Mouse (Mus musculus): ENCODE results near the gene Oas1h.
"Not testable (repeated sequence)": the region's sequence is repeated elsewhere in the genome, so short reads cannot be mapped to it uniquely, and the experiment has no call there.

The Oas1h gene

GRCm38 (mm10) chr5:120887413-120887812 is 26.2 kb downstream of the Oas1h start, which contains the start of gene Oas1g:
Gene Oas1g, minus strand, starts transcription at chr5:120887613.
- DNase-seq, result not testable (repeated sequence)

DNA sequence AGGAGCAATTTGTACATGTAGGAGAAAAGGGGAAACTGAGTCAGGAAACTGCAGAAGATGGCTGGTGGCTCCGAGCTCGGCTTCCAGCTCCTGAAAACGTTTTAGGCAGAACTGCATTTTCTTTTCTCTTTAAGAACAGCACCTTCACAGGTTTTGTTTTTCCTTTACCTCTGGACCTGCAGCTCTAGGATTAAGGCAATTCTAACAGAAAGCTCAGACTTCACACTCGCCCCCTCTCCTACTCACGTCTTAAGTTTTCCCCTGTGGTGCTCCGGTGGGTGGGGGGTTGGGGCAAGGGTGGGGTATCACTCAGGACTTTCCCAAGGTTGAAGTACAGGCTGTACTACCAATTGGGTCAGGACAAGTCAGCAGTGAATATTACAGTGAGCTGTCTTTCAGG is 26.6 kb downstream of the Oas1h start:
- no peak for DNase-seq

DNA sequence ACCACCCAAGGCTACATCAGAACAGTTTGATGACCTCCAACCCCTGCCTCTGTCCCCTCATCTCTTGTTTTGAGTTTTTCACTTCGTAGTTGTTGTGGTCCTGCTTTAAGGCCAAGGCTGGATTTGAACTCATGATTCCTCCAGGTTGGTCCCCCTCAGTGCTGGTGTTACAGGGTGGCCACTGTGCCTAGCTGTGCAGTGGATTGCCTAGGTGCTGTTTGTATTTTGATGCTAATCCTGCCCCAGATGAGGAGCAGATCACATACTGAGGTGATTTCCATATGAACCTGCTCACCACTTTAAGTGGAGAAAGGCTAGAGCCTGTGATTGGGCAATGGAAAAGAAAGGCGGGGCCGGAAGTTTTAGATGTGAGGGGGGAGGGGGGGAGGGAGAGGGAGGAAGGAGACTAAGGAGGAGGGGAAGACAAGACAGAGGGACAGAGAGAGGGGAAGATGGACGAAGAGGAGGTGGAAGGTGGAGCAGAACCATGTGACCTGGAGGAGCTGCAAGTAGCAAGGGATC is 27.1 kb downstream of the Oas1h start:
- not testable (repeated sequence) for DNase-seq

GRCm38 (mm10) chr5:120890026-120890425 is 28.8 kb downstream of the Oas1h start:
- DNase-seq, result no peak

DNA sequence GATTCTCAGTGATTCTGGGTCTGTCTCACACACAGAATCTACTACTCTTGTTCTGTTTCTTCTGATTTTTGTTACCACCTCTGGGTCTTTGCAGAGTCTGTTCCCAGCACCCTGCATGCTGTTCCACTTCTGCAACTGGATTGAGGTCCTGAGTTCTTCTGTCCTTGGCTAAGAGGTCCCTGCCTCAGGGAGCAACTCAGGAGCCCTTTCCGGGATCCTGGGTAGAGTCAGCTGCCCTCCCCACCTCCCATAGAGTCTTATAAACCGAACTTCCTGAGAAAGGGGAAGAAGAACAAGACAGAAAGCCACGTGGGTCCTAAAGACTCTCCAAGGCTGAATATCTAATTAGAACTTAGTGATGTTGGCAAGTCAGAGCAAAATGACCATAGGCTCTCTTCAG is 29.8 kb downstream of the Oas1h start:
- no peak for DNase-seq

DNA sequence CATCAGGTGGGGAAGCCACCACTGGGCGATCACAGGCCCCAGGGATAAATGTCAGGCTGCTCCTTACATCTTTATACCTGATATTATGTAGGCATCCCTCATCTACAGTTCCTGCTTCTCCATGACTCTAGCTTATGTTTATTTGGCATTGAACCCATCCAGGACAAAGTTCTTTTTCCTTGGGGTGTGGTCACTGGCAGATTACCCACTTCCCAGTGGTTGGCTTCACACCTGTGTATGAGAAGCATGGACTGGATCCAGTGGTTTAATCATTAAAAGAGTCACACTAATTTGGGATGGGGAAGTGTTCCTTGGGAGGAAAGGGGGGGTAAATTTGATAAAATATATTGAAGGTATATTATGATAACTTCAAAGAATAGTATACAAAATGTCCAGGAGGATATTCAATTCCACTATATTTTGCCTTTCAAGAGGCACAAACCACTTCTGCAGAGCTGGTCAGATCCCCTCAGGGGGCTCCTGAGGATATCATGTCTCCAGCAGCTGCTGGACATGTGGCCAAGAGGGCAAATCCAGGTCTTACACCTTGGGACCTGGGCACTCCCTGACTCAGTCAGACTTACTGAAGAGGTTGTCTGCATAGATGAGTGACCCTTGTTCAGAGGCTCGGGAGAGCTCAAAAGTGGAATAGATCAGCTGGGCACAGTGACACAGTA is 30.5 kb downstream of the Oas1h start:
- DNase-seq, result not testable (repeated sequence)

- no peak for DNase-seq
Observed at GRCm38 (mm10) chr5:120892243-120892660, 31.0 kb downstream of the Oas1h start.

DNA sequence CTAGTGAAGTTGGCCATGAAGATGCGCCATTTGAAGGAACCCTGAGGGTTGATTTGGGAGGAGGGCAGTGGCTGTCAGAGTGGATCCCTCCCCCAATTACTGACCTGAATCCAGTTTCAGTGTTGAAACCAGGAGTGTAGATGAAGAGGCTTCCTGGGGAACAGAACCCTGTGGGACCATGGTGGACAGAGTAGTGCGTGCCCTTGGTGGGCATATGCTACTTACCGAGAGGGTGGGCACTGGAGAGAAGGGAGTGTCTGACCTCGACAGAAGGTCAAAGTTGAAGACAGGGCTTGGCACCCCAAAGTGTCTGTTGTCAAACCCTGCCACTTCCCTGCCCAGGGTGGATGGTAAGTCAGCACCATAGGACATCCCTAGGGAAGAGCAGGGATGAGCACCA is 32.6 kb downstream of the Oas1h start:
- DNase-seq, result not testable (repeated sequence)

DNA sequence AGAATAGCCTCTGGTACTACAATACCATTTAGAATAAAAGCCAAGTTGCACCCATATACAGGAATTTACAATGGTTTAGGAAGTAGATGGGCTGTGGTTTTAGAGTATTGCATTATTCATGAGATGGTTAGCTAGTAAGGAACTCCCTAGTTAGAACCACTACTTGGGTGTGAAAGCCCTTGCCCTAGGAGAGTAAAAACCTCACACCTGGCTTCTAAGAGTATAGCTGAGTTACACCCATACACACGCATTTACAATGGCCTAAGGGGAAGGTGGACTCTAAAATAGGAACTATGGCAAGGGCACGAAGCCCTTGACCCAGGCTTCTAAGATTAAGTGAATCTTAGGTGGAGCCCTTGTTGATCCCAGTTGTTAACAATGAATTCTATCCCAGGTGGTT is 33.5 kb downstream of the Oas1h start:
- not testable (repeated sequence) for DNase-seq

- no peak for DNase-seq
Observed at GRCm38 (mm10) chr5:120895231-120895900, 34.1 kb downstream of the Oas1h start.

GRCm38 (mm10) chr5:120898307-120898706 is 37.1 kb downstream of the Oas1h start:
- DNase-seq, result no peak

GRCm38 (mm10) chr5:120898726-120899125 is 37.5 kb downstream of the Oas1h start:
- no peak for DNase-seq

DNA sequence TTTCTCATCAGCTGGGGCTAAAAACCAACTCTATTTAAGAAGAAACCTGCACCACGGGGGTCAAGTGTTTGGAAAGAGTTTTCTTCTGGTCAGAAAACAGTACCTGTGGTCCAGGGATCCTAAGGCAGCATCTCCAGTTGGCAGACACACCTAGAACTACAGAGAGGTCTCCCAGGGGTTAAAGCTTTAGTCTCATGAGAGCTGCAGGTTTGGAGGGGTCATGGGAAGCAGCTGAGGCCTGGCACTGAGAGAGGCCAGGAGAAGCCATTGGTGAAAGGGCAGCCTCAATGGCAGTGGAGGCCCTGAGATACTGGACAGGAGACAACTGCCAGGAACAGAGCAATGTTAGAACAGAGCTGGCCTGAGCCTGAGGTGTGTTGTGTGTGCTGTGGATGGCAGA is 39.4 kb downstream of the Oas1h start:
- no peak for DNase-seq

DNA sequence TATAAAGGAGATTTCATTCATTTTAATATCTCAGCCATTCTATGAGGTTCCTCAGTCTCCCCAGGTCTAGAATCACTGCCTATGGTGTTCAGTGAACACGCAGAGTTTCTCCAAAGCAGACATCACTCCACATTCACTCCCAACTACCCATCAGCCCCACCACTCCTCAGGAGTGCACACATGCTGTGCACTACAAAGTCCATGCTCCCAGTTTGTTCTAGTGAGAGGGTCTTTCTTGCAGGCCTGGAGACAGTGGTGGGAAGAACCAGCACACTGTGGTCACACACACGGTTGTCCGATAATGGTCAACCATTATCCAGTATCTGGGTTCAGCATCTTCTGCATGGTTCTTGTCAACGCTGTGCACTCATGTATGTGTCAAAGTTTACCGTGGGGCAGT is 40.8 kb downstream of the Oas1h start:
- no peak for DNase-seq

DNA sequence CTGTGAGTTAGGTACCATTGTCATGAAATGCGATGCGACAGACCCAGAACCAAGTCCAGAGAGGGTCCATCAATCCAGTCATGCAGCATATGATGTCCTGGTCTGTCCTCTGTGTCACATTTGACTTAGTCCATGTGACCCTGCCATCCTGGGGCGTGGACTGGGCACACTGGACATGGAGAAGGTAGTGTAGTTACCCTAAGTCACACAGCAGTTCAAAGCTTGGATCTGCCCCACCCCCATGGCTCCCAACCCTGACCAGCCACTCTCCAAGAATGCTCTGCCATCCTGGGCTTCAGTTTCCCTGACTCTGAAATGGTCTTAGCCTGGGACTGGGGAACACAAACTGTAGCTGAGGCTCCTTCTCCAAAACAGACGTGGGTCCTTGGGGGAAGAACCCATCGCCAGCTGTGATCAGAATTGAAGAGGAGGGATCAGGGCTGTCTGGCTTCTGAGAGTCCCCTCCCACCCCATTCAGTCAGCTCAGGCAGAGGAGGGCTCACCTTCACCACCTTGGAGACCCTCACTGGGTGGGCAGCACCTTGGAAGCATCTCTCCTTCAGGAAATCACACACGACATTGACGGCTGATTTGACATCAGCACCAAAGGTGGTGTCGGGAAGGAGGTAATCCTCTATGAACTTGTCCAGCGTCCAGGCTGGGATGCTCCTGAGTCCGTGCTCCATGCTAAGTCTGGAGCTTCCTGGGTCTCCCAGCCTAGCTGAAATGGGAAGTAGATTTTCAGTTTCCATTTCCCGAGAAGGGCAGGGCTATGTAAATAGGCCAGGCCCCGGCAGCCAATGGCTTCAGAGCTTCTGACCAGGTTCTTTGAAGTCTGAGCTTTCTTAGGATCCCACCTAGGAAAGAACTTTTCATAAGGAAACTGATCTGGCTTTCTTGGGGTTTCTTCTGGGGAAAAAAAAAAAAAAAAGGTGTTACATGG is 45.8 kb downstream of the Oas1h start, which contains the start of gene Oas1a:
Oas1a (minus strand) TSS at position 731 of the 943 bp plus-strand sequence.
- not testable (repeated sequence) for DNase-seq

DNA sequence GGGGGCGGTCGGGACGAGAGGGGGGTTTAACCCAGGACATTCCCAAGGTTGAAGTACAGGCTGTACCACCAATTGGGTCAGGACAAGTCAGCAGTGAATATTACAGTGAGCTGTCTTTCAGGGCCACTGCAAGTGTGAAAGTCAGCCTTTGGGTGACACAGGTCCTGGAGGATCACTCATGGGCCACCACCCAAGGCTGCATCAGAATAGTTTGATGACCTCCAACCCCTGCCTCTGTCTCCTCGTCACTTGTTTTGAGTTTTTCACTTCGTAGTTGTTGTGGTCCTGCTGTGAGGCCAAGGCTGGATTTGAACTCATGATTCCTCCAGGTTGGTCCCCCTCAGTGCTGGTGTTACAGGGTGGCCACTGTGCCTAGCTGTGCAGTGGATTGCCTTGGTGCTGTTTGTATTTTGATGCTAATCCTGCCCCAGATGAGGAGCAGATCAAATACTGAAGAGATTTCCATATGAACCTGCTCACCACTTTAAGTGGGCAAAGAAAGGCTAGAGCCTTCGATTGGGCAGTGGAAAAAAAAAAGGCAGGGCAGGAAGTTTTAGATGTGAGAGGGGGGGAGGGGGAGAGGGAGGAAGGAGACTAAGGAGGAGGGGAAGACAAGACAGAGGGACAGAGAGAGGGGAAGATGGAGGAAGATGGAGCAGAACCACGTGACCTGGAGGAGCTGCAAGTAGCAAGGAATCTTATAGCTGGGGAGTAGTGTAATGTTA is 47.1 kb downstream of the Oas1h start:
- DNase-seq, result no peak

GRCm38 (mm10) chr5:120914204-120914603 is 53.0 kb downstream of the Oas1h start, which contains the start of gene Oas1d:
Gene Oas1d, plus strand, starts transcription at chr5:120914536.
- not testable (repeated sequence) for DNase-seq

DNA sequence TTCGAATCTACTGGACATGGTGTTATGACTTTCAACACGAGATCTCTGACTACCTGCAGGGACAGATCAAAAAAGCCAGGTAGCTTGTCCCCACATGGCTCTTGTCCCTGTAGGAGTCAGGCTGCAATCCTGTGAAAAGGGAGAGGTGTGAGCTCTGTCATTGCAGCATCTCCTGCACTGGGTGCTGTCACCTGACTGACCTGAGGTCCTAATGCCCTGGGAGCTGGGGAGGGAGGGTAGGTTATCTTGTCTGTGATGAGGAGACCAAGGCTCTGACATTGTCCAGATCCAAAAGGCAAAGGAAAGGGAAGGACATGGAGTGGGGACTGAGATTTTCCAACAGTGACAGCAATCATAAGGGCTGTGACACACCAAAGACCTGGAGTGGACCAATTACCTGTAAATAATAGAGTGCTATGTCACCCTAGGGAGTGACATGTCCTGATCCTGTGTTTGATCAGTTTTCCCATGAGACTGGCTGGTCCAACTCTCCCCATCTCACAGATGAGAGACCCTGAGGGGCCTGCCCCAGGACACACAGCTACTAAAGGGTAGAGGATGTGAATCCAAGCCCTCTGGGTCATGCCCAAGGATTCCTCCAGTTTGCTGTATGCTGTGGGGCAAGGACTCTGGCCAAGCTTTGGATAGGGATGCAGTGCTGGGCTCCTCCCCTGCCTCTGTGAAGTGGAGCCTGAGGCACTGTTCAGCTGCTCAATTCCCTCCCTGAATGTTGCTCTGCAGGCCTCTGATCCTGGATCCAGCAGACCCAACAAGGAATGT is 58.1 kb downstream of the Oas1h start:
- not testable (repeated sequence) for DNase-seq

GRCm38 (mm10) chr5:120920296-120920695 is 59.1 kb downstream of the Oas1h start:
- DNase-seq, result no peak
